Mouse (Mus musculus) stomach, embryonic 16.5 days (tissue): ENCODE measurements around the gene Usp9x. TPM values are rescaled to one million over a fixed set of nuclear protein-coding genes. Genes with fewer than 3 reads are reported as not detected.

Experiments used
- ATAC-seq: fragments of 200-750 bp; cut with Nextera tagmentation; 2 replicates; pipeline ENCODE4 v1.8.0; 2017; ENCODE audit warnings: moderate number of reproducible peaks, moderate TSS enrichment; ENCODE audit not compliant: insufficient read depth, low FRiP score
- H3K27ac ChIP-seq: fragments of 300-500 bp; sonication (generic); 2 replicates; pipeline ENCODE4 v1.5.1; 2014; ENCODE audit warnings: low read length
- H3K27me3 ChIP-seq: fragments of 300-500 bp; sonication (generic); 2 replicates; pipeline ENCODE4 v1.6.1; 2014; ENCODE audit warnings: low read length, control low read depth, mixed read lengths; ENCODE audit not compliant: control insufficient read depth, insufficient read depth
- H3K36me3 ChIP-seq: fragments of 300-500 bp; sonication (generic); 2 replicates; pipeline ENCODE4 v1.6.1; 2014; ENCODE audit warnings: low read length; ENCODE audit not compliant: control insufficient read depth, insufficient read depth
- H3K4me1 ChIP-seq: fragments of 300-500 bp; sonication (generic); 2 replicates; pipeline ENCODE4 v1.6.1; 2014; ENCODE audit warnings: low read length, control low read depth, mixed read lengths; ENCODE audit not compliant: control insufficient read depth, insufficient read depth
- H3K4me2 ChIP-seq: fragments of 300-500 bp; sonication (generic); 2 replicates; pipeline ENCODE4 v1.6.1; 2014; ENCODE audit warnings: low read depth, low read length, mixed read lengths
- H3K4me3 ChIP-seq: fragments of 300-500 bp; sonication (generic); replicated peaks from 2 replicates; pipeline ENCODE4 v1.5.1; 2014; ENCODE audit warnings: mild to moderate bottlenecking, low read length
- H3K9ac ChIP-seq: fragments of 300-500 bp; sonication (generic); 2 replicates; pipeline ENCODE4 v1.6.1; 2014; ENCODE audit warnings: low read length
- H3K9me3 ChIP-seq: fragments of 300-500 bp; sonication (generic); replicated peaks from 2 replicates; pipeline ENCODE4 v1.6.1; 2016; ENCODE audit warnings: low read length, control low read depth; ENCODE audit not compliant: control insufficient read depth
- WGBS: fragments of 180-500 bp; shearing (Covaris S2); extraction: QIAGEN DNeasy Blood & Tissue Kit; methylation state at CpG from one replicate; pipeline ENCODE4 v1.1.7; 2014; 5-methylcytosine and 5-hydroxymethylcytosine counted together
- polyA plus RNA-seq: library from polyadenylated mRNA; unstranded; fragments of >200 nt; fragmentation: Nextera tagmentation; extraction: Ambion mirVana; gene quantifications from 2 replicates; pipeline ENCODE4 v1.2.1, GENCODE M21; 2015

Usp9x gene
- polyA plus RNA-seq, 1 experiment from 2014 or later = 25.8 TPM

DNA sequence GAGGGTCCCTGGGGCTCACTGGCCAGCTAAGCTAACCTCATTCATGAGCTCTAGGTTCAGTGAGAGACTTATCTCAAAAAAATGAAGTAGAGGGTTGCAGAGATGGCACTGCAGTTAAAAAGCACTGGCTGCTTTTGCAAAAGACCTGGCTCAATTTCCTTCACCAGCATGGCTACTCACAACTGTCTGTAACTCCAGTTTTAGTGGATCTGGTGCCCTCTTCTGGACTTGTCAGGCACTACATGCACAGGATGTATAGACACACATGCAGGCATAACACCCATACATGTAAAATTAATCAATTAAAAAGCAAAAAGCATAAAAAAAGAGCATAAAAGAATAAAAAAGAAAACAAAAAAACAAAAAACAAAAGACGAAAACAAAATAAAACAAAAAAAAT lies 143.0 kb downstream of the Usp9x start:
- no peak for ATAC-seq
- WGBS = 52% methylated on average over 1 of the region's 1 CpGs
- Histone ChIP-seq H3K9me3 (no peaks in the 10 kb centered on the region), H3K36me3 (no peaks in the 10 kb centered on the region), H3K27me3 (no peaks in the 10 kb centered on the region), H3K9ac (no peak overlapping the region), H3K27ac (no peak overlapping the region), H3K4me3 (no peak overlapping the region), H3K4me1 (no peaks in the 10 kb centered on the region), H3K4me2 (no peak overlapping the region)

Other genes starting within 250 kb of the Usp9x start
- gene Ddx3x, start 209.5 kb downstream of the Usp9x start, polyA plus RNA-seq = 116 and 117 TPM in 2 replicates